Mouse (Mus musculus) limb, embryonic 14.5 days (tissue): ENCODE data around the gene Galt. TPM values are rescaled to one million over a fixed set of nuclear protein-coding genes. Genes with fewer than 3 reads are reported as not detected.

Source experiments
- ATAC-seq: fragments of 200-750 bp; cut with Nextera tagmentation; 2 replicates; pipeline ENCODE4 v1.8.0; 2017; ENCODE audit warnings: low read depth, moderate number of reproducible peaks, moderate TSS enrichment; ENCODE audit not compliant: low FRiP score
- DNase-seq: peaks from one replicate; pipeline ENCODE4 v3.0.0-alpha.2; 2015; ENCODE audit warnings: low spot score
- H3K27ac ChIP-seq: fragments of 300-500 bp; sonication (generic); replicated peaks from 2 replicates; pipeline ENCODE4 v1.5.1; 2014; ENCODE audit warnings: low read depth, mild to moderate bottlenecking, low read length, moderate library complexity, mixed read lengths
- H3K27me3 ChIP-seq: fragments of 300-500 bp; sonication (generic); 2 replicates; pipeline ENCODE4 v1.6.1; 2014; ENCODE audit warnings: low read length, mixed read lengths; ENCODE audit not compliant: control insufficient read depth, insufficient read depth
- H3K36me3 ChIP-seq: fragments of 300-500 bp; sonication (generic); 2 replicates; pipeline ENCODE4 v1.6.1; 2014; ENCODE audit warnings: mild to moderate bottlenecking, low read length, moderate library complexity, mixed read lengths; ENCODE audit not compliant: control insufficient read depth, insufficient read depth
- H3K4me1 ChIP-seq: fragments of 300-500 bp; sonication (generic); 2 replicates; pipeline ENCODE4 v1.6.1; 2014; ENCODE audit warnings: antibody characterized with exemption, low read length, mixed read lengths; ENCODE audit not compliant: control insufficient read depth, insufficient read depth
- H3K4me2 ChIP-seq: fragments of 300-500 bp; sonication (generic); replicated peaks from 2 replicates; pipeline ENCODE4 v1.6.1; 2014; ENCODE audit warnings: low read depth, mild to moderate bottlenecking, low read length, moderate library complexity; ENCODE audit not compliant: severe bottlenecking
- H3K4me3 ChIP-seq: fragments of 300-500 bp; sonication (generic); replicated peaks from 2 replicates; pipeline ENCODE4 v1.5.1; 2014; ENCODE audit warnings: low read length
- H3K9ac ChIP-seq: fragments of 300-500 bp; sonication (generic); 2 replicates; pipeline ENCODE4 v1.6.1; 2014; ENCODE audit warnings: mild to moderate bottlenecking, low read depth, low read length, moderate library complexity; ENCODE audit not compliant: severe bottlenecking
- H3K9me3 ChIP-seq: fragments of 300-500 bp; sonication (generic); 2 replicates; pipeline ENCODE4 v1.6.1; 2016; ENCODE audit warnings: low read length; ENCODE audit not compliant: control insufficient read depth
- POLR2A ChIP-seq: fragments of 200-500 bp; IDR thresholded peaks from 2 replicates; pipeline ENCODE4 v1.8.0; 2012; ENCODE audit warnings: inconsistent platforms, mild to moderate bottlenecking, moderate library complexity, borderline replicate concordance; ENCODE audit not compliant: insufficient read depth, insufficient read length; ENCODE audit errors: extremely low read depth
- WGBS: fragments of 180-500 bp; shearing (Covaris S2); extraction: QIAGEN DNeasy Blood & Tissue Kit; methylation state at CpG from one replicate; pipeline ENCODE4 v1.1.7; 2014; 5-methylcytosine and 5-hydroxymethylcytosine counted together
- polyA plus RNA-seq, 2 experiments: library from polyadenylated mRNA; depleted of rRNA in 1 of 2; stranded (reverse) in 1 of 2; unstranded in 1 of 2; fragments of >200 nt; fragmentation: Nextera tagmentation in 1 of 2; extraction: Ambion mirVana in 1 of 2; gene quantifications; 2 replicates each; pipeline versions ENCODE4 v1.2.1 to v1.2.3; 2012 to 2014

Gene Galt
- polyA plus RNA-seq, 2 experiments = 39.5 to 83.3 TPM

DNA sequence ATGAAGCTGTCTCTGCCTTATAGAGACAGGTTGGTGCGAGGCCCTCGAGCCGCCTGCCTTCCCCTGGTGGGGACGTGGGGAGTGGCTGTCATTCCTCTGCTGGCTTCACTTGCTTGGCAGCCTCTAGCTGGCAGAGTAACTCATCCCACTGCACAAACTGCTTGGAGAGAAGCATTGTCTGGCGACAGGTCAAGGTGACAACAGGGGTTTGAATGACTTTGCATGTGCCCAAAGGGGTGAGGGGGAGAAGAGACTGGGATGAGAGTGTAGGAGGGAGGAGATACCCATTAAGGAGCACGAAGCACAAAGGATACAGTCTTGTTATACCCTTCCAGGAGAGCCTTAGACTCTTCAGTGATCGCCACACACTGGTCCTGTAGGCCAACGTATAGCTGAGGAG is 39.9 kb upstream of the Galt start:
- Histone ChIP-seq H3K9ac (no peak overlapping the region), H3K27me3 (no peaks in the 10 kb centered on the region), H3K27ac (no peak overlapping the region), H3K9me3 (no peaks in the 10 kb centered on the region), H3K4me2 (no peak overlapping the region), H3K4me1 (peaks cover 29% of the 10 kb centered on the region), H3K4me3 (no peak overlapping the region), H3K36me3 (peaks cover 39% of the 10 kb centered on the region)
- TF ChIP-seq POLR2A = no peak
- ATAC-seq (no peak), DNase-seq (no peak)
- WGBS = 76% methylated on average over 8 of the region's 8 CpGs

GRCm38 (mm10) chr4:41715596-41715995 is 39.4 kb upstream of the Galt start:
- peaks cover 40% of the 10 kb centered on the region for H3K36me3 ChIP-seq
- no peak overlapping the region for H3K27ac ChIP-seq
- peaks cover 29% of the 10 kb centered on the region for H3K4me1 ChIP-seq
- no peak for DNase-seq
- no peak for TF ChIP-seq POLR2A
- no peak overlapping the region for H3K9ac ChIP-seq
- H3K4me2 ChIP-seq = no peak overlapping the region
- ATAC-seq = no peak
- H3K27me3 ChIP-seq = no peaks in the 10 kb centered on the region
- H3K4me3 ChIP-seq = no peak overlapping the region
- WGBS = 81% methylated on average over 5 of the region's 5 CpGs
- H3K9me3 ChIP-seq = no peaks in the 10 kb centered on the region

GRCm38 (mm10) chr4:41716834-41717233 is 38.2 kb upstream of the Galt start:
- H3K4me3 ChIP-seq = no peak overlapping the region
- 24% methylated on average over 6 of the region's 6 CpGs for WGBS
- no peaks in the 10 kb centered on the region for H3K9me3 ChIP-seq
- no peak overlapping the region; the same call in 1 of the 2 replicates for H3K9ac ChIP-seq
- TF ChIP-seq POLR2A = no peak
- no peaks in the 10 kb centered on the region for H3K27me3 ChIP-seq
- H3K36me3 ChIP-seq = peaks cover 33% of the 10 kb centered on the region
- DNase-seq (no peak), ATAC-seq (no peak)
- H3K27ac ChIP-seq = 0 out of 2 replicates have a peak overlapping the region, but pooled peaks have one; percentile 26
- no peak overlapping the region for H3K4me2 ChIP-seq
- peaks cover 24% of the 10 kb centered on the region for H3K4me1 ChIP-seq

DNA sequence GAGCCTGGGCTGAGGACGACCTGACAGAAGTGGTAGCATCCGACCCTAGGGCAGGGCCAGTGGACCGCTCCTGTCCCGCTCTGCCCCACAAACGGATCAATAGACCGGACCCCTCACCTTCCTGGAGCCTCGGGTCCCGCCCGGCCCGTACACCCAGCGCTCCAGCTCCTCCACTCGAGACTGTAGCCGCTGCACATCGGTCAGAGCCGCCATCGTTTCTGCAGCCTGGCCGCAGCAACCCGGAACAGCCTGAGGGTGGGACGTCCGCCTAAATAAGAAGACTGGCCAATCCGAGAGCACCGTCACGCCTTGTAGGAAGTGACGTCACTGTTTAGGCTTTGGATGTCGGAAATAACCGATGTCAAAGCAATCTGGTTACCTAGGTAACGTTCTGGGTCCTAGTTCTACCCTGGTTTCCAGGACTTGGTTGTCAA is 32.1 kb upstream of the Galt start, which contains the start of gene Dctn3:
Gene Dctn3, minus strand, starts transcription at position 253 of the 434 bp plus-strand sequence.
- Histone ChIP-seq H3K27ac (no peak within 1 kb of the TSS), H3K36me3 (peaks cover 19% of the 10 kb centered on the region), H3K27me3 (peaks cover 43% of the 10 kb centered on the region), H3K9ac (peak within 1 kb of the TSS; percentile 82), H3K4me1 (peaks cover 13% of the 10 kb centered on the region), H3K4me2 (peak within 1 kb of the TSS; percentile 65), H3K9me3 (no peaks in the 10 kb centered on the region), H3K4me3 (peak within 1 kb of the TSS; percentile 86)
- DNase-seq (peak; percentile 99), ATAC-seq (peak; percentile 98)
- under 1% methylated on average over 27 of the region's 27 CpGs for WGBS
- TF ChIP-seq POLR2A = peak; percentile 75; the same call in 1 of the 2 replicates

DNA sequence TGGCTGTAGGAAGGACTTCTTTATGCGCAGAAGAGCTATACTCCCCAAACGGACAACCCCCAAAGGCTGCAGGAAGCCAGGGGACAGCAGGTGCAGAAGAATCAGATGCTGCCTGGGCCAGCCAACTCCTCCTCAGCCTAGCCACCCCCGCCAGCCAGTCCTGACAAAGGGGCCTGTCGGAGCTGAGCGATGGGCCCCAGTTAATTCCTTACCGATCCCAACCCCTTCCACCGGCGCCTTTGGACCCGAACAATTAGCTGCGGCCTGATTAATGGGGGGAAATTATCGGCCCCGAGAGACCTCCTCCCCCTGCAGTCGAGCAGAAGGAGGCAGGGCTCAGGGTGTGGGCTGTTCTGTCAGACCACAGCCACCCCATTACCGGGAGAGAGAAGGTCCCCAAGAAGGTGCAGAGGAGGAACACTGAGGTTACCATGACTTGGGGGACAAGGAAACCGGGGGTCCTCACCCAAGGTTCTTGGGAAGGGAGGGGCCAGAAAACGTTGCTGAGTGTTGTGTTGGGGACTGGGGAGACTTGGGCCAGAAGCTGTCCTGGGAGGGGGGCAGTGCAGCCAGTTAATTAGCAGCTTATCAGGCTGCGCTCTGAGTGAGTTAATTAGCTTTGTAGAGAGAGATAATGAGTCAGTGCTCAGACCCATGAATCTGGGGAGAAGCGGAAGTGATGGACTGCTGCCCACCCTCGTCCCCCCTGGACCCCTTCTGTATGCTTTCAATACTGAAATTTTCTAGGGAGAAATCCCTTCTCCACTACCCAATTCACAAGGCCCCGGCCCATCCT is 28.0 kb upstream of the Galt start:
- H3K9me3 ChIP-seq = no peaks in the 10 kb centered on the region
- no peak for ATAC-seq
- H3K27me3 ChIP-seq = peaks cover 79% of the 10 kb centered on the region
- no peak overlapping the region for H3K4me3 ChIP-seq
- H3K9ac ChIP-seq = no peak overlapping the region
- WGBS = 16% methylated on average over 20 of the region's 20 CpGs
- no peak for DNase-seq
- H3K4me2 ChIP-seq = no peak overlapping the region
- H3K36me3 ChIP-seq = no peaks in the 10 kb centered on the region
- TF ChIP-seq POLR2A = no peak
- H3K4me1 ChIP-seq = peaks cover 14% of the 10 kb centered on the region
- H3K27ac ChIP-seq = no peak overlapping the region
